In genomic region chr13:34993983-34994811, GRCm38 (mm10) we compare ENCODE assay signal across 8 mouse cellular contexts. TPM values are rescaled to one million over a fixed set of nuclear protein-coding genes. Genes with fewer than 3 reads are reported as not detected.
A peak's percentile ranks its signal among the peaks of the same experiment; 100 is the strongest.
DNase-seq lines count a peak whose midpoint lies in the region; ATAC-seq and TF ChIP-seq lines count a peak whose summit lies in the region.

No protein-coding gene starts in this region.

- no peaks in the 10 kb centered on the region for H3K9me3 ChIP-seq in G1E (replicated peaks)
- peaks cover 3% of the 10 kb centered on the region; the same call in 1 of the 2 replicates for H3K9me3 ChIP-seq in forebrain, embryonic 16.5 days (ENCODE audit: control insufficient read depth, low read length)
- H3K9me3 ChIP-seq in lung, embryonic 14.5 days (ENCODE audit: low read depth, low read length), result no peaks in the 10 kb centered on the region

- no peak for TF ChIP-seq POLR2A in olfactory bulb, adult 2 months (IDR thresholded peaks at IDR 0.05; ENCODE audit: insufficient read depth, low read depth, low read length)
- TF ChIP-seq POLR2A in thymus, adult 2 months (IDR thresholded peaks at IDR 0.05; ENCODE audit: control insufficient read depth, extremely low read depth, insufficient read depth, low read length, poor library complexity), result peak; percentile 67

- peak overlapping the region; percentile 71 for H3K9ac ChIP-seq in forebrain, embryonic 16.5 days (replicated peaks; ENCODE audit: low read depth, low read length)
- peak overlapping the region; percentile 81 for H3K9ac ChIP-seq in lung, embryonic 14.5 days

- no peak for TF ChIP-seq CTCF in G1E (IDR thresholded peaks at IDR 0.05; ENCODE audit: low read depth, low read length)
- TF ChIP-seq CTCF in layer of hippocampus, adult 2 months (conservative IDR thresholded peaks at IDR 0.05), result no peak
- no peak for TF ChIP-seq CTCF in lung, embryonic 14.5 days (IDR thresholded peaks at IDR 0.05; ENCODE audit: low read depth)
- no peak for TF ChIP-seq CTCF in olfactory bulb, adult 2 months (IDR thresholded peaks at IDR 0.05; ENCODE audit: insufficient read depth, low read depth, low read length)
- no peak for TF ChIP-seq CTCF in thymus, adult 2 months (IDR thresholded peaks at IDR 0.05; ENCODE audit: borderline replicate concordance, control insufficient read depth, extremely low read depth, insufficient read depth, low read length, poor library complexity)

- H3K4me1 ChIP-seq in G1E (ENCODE audit: insufficient read depth, low read depth, low read length), result peaks cover 30% of the 10 kb centered on the region
- peaks cover 18% of the 10 kb centered on the region for H3K4me1 ChIP-seq in forebrain, embryonic 16.5 days (replicated peaks; ENCODE audit: control insufficient read depth, insufficient read depth, low read length)
- H3K4me1 ChIP-seq in lung, embryonic 14.5 days (ENCODE audit: insufficient read depth), result no peaks in the 10 kb centered on the region
- H3K4me1 ChIP-seq in olfactory bulb, adult 2 months (ENCODE audit: control insufficient read depth, insufficient read depth, low read length), result peaks cover 2% of the 10 kb centered on the region; the same call in 1 of the 2 replicates
- H3K4me1 ChIP-seq in thymus, adult 2 months (replicated peaks; ENCODE audit: control insufficient read depth, insufficient read depth, low read length), result peaks cover 2% of the 10 kb centered on the region

- intact Hi-C loops in heart, postnatal 36 days (cut with DNase I), result loop anchor here (2.0 kb wide), 1 partner anchor 33 kb away; the partner anchor contains the start of gene Eci2

- H3K4me3 ChIP-seq in G1E (ENCODE audit: low read depth, low read length), result peak overlapping the region; percentile 79
- peak overlapping the region; percentile 65 for H3K4me3 ChIP-seq in forebrain, embryonic 16.5 days (replicated peaks; ENCODE audit: low read length)
- peak overlapping the region; percentile 82 for H3K4me3 ChIP-seq in layer of hippocampus, adult 2 months
- H3K4me3 ChIP-seq in lung, embryonic 14.5 days (ENCODE audit: low read depth, low read length), result peak overlapping the region; percentile 65
- peak overlapping the region; percentile 74 for H3K4me3 ChIP-seq in olfactory bulb, adult 2 months (ENCODE audit: insufficient read depth, low read depth, low read length)
- peak overlapping the region; percentile 96 for H3K4me3 ChIP-seq in thymus, adult 2 months (ENCODE audit: control insufficient read depth, insufficient read depth, low read length)

- peak overlapping the region; percentile 84 for H3K27ac ChIP-seq in forebrain, embryonic 16.5 days (ENCODE audit: low read length)
- H3K27ac ChIP-seq in layer of hippocampus, adult 2 months, result peak overlapping the region; percentile 93
- peak overlapping the region; percentile 94 for H3K27ac ChIP-seq in lung, embryonic 14.5 days (ENCODE audit: low read depth)
- peak overlapping the region; percentile 75 for H3K27ac ChIP-seq in olfactory bulb, adult 2 months (ENCODE audit: insufficient read depth, low read depth, low read length)
- H3K27ac ChIP-seq in thymus, adult 2 months (ENCODE audit: control insufficient read depth, insufficient read depth, low read length), result peak overlapping the region; percentile 12; the same call in 1 of the 2 replicates

- no peaks in the 10 kb centered on the region; the same call in 1 of the 2 replicates for H3K27me3 ChIP-seq in G1E (ENCODE audit: insufficient read depth, low read length)
- H3K27me3 ChIP-seq in forebrain, embryonic 16.5 days (replicated peaks; ENCODE audit: control insufficient read depth, insufficient read depth, low read length), result no peaks in the 10 kb centered on the region
- H3K27me3 ChIP-seq in lung, embryonic 14.5 days (ENCODE audit: insufficient read depth, low read length), result no peaks in the 10 kb centered on the region
- no peaks in the 10 kb centered on the region for H3K27me3 ChIP-seq in thymus, adult 2 months (ENCODE audit: control insufficient read depth, insufficient read depth, low read length)

- peak; percentile 88 for DNase-seq in G1E (ENCODE audit: low spot score)
- peak; percentile 90 to 91 for DNase-seq in cerebellum, adult 18-20 months
- DNase-seq in heart, postnatal 36 days, result peak; percentile 94 to 95
- DNase-seq in layer of hippocampus, adult 2 months (ENCODE audit: low spot score in 2 of 2), result peak; percentile 88 to 91
- peak; percentile 97 for DNase-seq in lung, embryonic 14.5 days
- peak; percentile 94 for DNase-seq in thymus, adult 2 months

- ATAC-seq in G1E (ENCODE audit: extremely low read depth, insufficient number of reproducible peaks, low FRiP score, poor library complexity, severe bottlenecking), result peak; percentile 94
- ATAC-seq in forebrain, embryonic 16.5 days, result peak; percentile 94
- ATAC-seq in lung, embryonic 14.5 days (ENCODE audit: insufficient read depth), result peak; percentile 96

- peak overlapping the region; percentile 57 for H3K4me2 ChIP-seq in forebrain, embryonic 16.5 days (ENCODE audit: low read length)
- H3K4me2 ChIP-seq in lung, embryonic 14.5 days, result peak overlapping the region; percentile 67

- WGBS in forebrain, embryonic 16.5 days, result under 1% methylated on average over 33 of the region's 33 CpGs
- WGBS in lung, embryonic 14.5 days, result 1% methylated on average over 33 of the region's 33 CpGs
- WGBS in olfactory bulb, adult 2 months, result under 1% methylated on average over 33 of the region's 33 CpGs
- WGBS in thymus, adult 2 months, result 2% methylated on average over 33 of the region's 33 CpGs

- peaks cover 23% of the 10 kb centered on the region for H3K36me3 ChIP-seq in G1E (replicated peaks)
- peaks cover 4% of the 10 kb centered on the region; the same call in 1 of the 2 replicates for H3K36me3 ChIP-seq in forebrain, embryonic 16.5 days (ENCODE audit: control insufficient read depth, insufficient read depth)
- peaks cover 10% of the 10 kb centered on the region for H3K36me3 ChIP-seq in lung, embryonic 14.5 days (ENCODE audit: insufficient read depth)
- H3K36me3 ChIP-seq in thymus, adult 2 months (ENCODE audit: control insufficient read depth, insufficient read depth, low read length), result peaks cover 8% of the 10 kb centered on the region

RNA-seq across cellular contexts. Expression of gene Eci3, which starts 30.6 kb away (rescaled TPM):
- not detected in 2 replicates for total RNA-seq in G1E (2014; fragmentation: Nextera tagmentation)
- not detected in 2 replicates for total RNA-seq in G1E (2017)
- not detected in 2 replicates for polyA plus RNA-seq in G1E (2012)
- 0.42 TPM in 1 of 2 replicates, not detected in the other for polyA plus RNA-seq in forebrain, embryonic 16.5 days (2015; fragmentation: Nextera tagmentation; extraction: Ambion mirVana)
- total RNA-seq in heart, postnatal 36 days (2021), result 1 to 10 TPM; 3.0 to 3.2 TPM
- under 1 TPM; 0.44 to 0.56 TPM for total RNA-seq in layer of hippocampus, adult 2 months (2021)
- 0.45 and 0.77 TPM in 2 replicates for polyA plus RNA-seq in lung, embryonic 14.5 days (2014; fragmentation: Nextera tagmentation; extraction: Ambion mirVana)
- not detected in 2 replicates for polyA plus RNA-seq in olfactory bulb, adult 2 months (2012; ENCODE audit: insufficient read depth, insufficient read length, low replicate concordance, missing spikeins)
- polyA plus RNA-seq in thymus, adult 2 months (2012; rRNA removed), result 0.23 and 0.40 TPM in 2 replicates

RNA-seq across cellular contexts. Expression of gene Eci2, which starts 32.7 kb away (rescaled TPM):
- total RNA-seq in G1E (2014; fragmentation: Nextera tagmentation), result 87.2 and 99.4 TPM in 2 replicates
- total RNA-seq in G1E (2017), result 62.9 and 64.4 TPM in 2 replicates
- polyA plus RNA-seq in G1E (2012), result 6.6 and 7.2 TPM in 2 replicates
- 112 and 126 TPM in 2 replicates for polyA plus RNA-seq in forebrain, embryonic 16.5 days (2015; fragmentation: Nextera tagmentation; extraction: Ambion mirVana)
- total RNA-seq in heart, postnatal 36 days (2021), result 100 to 1,000 TPM; 280 to 307 TPM
- 10 to 100 TPM; 46.8 to 51.7 TPM for total RNA-seq in layer of hippocampus, adult 2 months (2021)
- polyA plus RNA-seq in lung, embryonic 14.5 days (2014; fragmentation: Nextera tagmentation; extraction: Ambion mirVana), result 149 and 152 TPM in 2 replicates
- not detected in 2 replicates for polyA plus RNA-seq in olfactory bulb, adult 2 months (2012; ENCODE audit: insufficient read depth, insufficient read length, low replicate concordance, missing spikeins)
- 72.6 and 82.4 TPM in 2 replicates for polyA plus RNA-seq in thymus, adult 2 months (2012; rRNA removed)

Comparison
In these comparisons a context has a peak if more than half of its experiments do, and no peak if none do; other contexts are left out.
1. Peak in every context shown above with its lines: DNase-seq, ATAC-seq, H3K4me3 ChIP-seq and H3K27ac ChIP-seq.
2. H3K27ac ChIP-seq: peak in every context shown above with its lines; median percentile 94 in lung, embryonic 14.5 days; 93 in layer of hippocampus, adult 2 months; 84 in forebrain, embryonic 16.5 days; 75 in olfactory bulb, adult 2 months; 12 in thymus, adult 2 months.